Mouse (Mus musculus): ENCODE measurements around the gene Phf13.

GRCm38 (mm10) chr4:151985886-151986285 lies 10.2 kb downstream of the Phf13 start:
- TF ChIP-seq CTCF (conservative IDR thresholded peaks at IDR 0.05; ENCODE audit: low read length) (no peak), POU5F1 (IDR thresholded peaks at IDR 0.05; ENCODE audit: borderline replicate concordance, low read length) (no peak), NANOG (IDR thresholded peaks at IDR 0.05; ENCODE audit: borderline replicate concordance, low read length) (no peak)

Data from E14TG2a.4 (cell line).